Mouse (Mus musculus): ENCODE results near the gene Jag2. TPM values are rescaled to one million over a fixed set of nuclear protein-coding genes. Genes with fewer than 3 reads are reported as not detected.

Gene Jag2
- polyA plus RNA-seq, 1 experiment from 2014 or later = 1.4 TPM

Small RNA genes lying within 50 kb of the gene (microRNA-seq; reads per million reads assigned to microRNA genes)
- not detected for gene Mir6941 (ENCODE audit: borderline number of aligned reads)

Other genes starting within 250 kb of the Jag2 start
- 7.9 and 8.0 TPM in 2 replicates for gene Cep170b, start 209.3 kb downstream of the Jag2 start, polyA plus RNA-seq (2014; fragmentation: Nextera tagmentation; extraction: Ambion mirVana)
- 6.3 and 7.4 TPM in 2 replicates for gene Pld4, start 169.1 kb downstream of the Jag2 start, polyA plus RNA-seq (2014; fragmentation: Nextera tagmentation; extraction: Ambion mirVana)
- gene Ahnak2, start 127.1 kb downstream of the Jag2 start, polyA plus RNA-seq (2014; fragmentation: Nextera tagmentation; extraction: Ambion mirVana) = 0.23 and 0.34 TPM in 2 replicates
- gene Clba1, start 120.8 kb downstream of the Jag2 start, polyA plus RNA-seq (2014; fragmentation: Nextera tagmentation; extraction: Ambion mirVana) = 2.2 and 2.5 TPM in 2 replicates
- gene Cdca4, start 100.4 kb downstream of the Jag2 start, polyA plus RNA-seq (2014; fragmentation: Nextera tagmentation; extraction: Ambion mirVana) = 111 and 125 TPM in 2 replicates
- 0.53 and 0.62 TPM in 2 replicates for gene Gpr132, start 61.5 kb downstream of the Jag2 start, polyA plus RNA-seq (2014; fragmentation: Nextera tagmentation; extraction: Ambion mirVana)
- gene Nudt14, start 12.3 kb upstream of the Jag2 start, polyA plus RNA-seq (2014; fragmentation: Nextera tagmentation; extraction: Ambion mirVana) = 38.4 and 43.2 TPM in 2 replicates
- 12.3 and 12.4 TPM in 2 replicates for gene Btbd6, start 46.7 kb upstream of the Jag2 start, polyA plus RNA-seq (2014; fragmentation: Nextera tagmentation; extraction: Ambion mirVana)
- gene Brf1, start 70.9 kb upstream of the Jag2 start, polyA plus RNA-seq (2014; fragmentation: Nextera tagmentation; extraction: Ambion mirVana) = 51.8 and 52.9 TPM in 2 replicates
- 11.0 and 11.9 TPM in 2 replicates for gene Pacs2, start 84.7 kb upstream of the Jag2 start, polyA plus RNA-seq (2014; fragmentation: Nextera tagmentation; extraction: Ambion mirVana)
- gene Tex22, start 144.7 kb upstream of the Jag2 start, polyA plus RNA-seq (2014; fragmentation: Nextera tagmentation; extraction: Ambion mirVana) = not detected in 2 replicates
- gene Mta1, start 168.5 kb upstream of the Jag2 start, polyA plus RNA-seq (2014; fragmentation: Nextera tagmentation; extraction: Ambion mirVana) = 17.7 and 19.2 TPM in 2 replicates
- 80.6 and 86.9 TPM in 2 replicates for gene Crip2, start 210.5 kb upstream of the Jag2 start, polyA plus RNA-seq (2014; fragmentation: Nextera tagmentation; extraction: Ambion mirVana)
- 148 and 150 TPM in 2 replicates for gene Crip1, start 216.5 kb upstream of the Jag2 start, polyA plus RNA-seq (2014; fragmentation: Nextera tagmentation; extraction: Ambion mirVana)
- gene Tedc1, start 226.6 kb upstream of the Jag2 start, polyA plus RNA-seq (2014; fragmentation: Nextera tagmentation; extraction: Ambion mirVana) = 23.5 and 24.2 TPM in 2 replicates

All from liver, embryonic 11.5 days (tissue).